ENCODE assay signal across 13 mouse cellular contexts in genomic region chr6:137630387-137630786, GRCm38 (mm10). TPM values are rescaled to one million over a fixed set of nuclear protein-coding genes. Genes with fewer than 3 reads are reported as not detected.
DNase-seq lines count a peak whose midpoint lies in the region; ATAC-seq and TF ChIP-seq lines count a peak whose summit lies in the region.
"Had no signal": no experiment of that assay in that cellular context is flagged by ENCODE, and none has a peak within 500 bp of the region (broad histone marks: within the 10 kb centered on the region; RNA-seq: fewer than 3 reads in every experiment).

No protein-coding gene starts in this region.

- DNase-seq in heart, adult 11 months: peak; percentile 88
- DNase-seq in heart, postnatal 4 days: no peak
- no peak for DNase-seq in lung, postnatal 0 days (ENCODE audit: low spot score)
- DNase-seq in lung, postnatal 36 days: no peak
- peak; percentile 81 for DNase-seq in R1 (ENCODE audit: low read depth, low spot score)
- no peak for DNase-seq in thymus, adult 18-20 months
- no peak for DNase-seq in kidney, postnatal 10 days
- DNase-seq: kidney, adult 9 months; layer of hippocampus, postnatal 36 days; thymus, postnatal 4 days had no signal

- H3K4me3 ChIP-seq in lung, postnatal 0 days (ENCODE audit: low read depth, low read length): no peak overlapping the region
- H3K4me3 ChIP-seq: lung, embryonic 15.5 days had no signal

- 37% methylated on average over 13 of the region's 13 CpGs for WGBS in lung, postnatal 0 days

- H3K27me3 ChIP-seq in lung, postnatal 0 days (replicated peaks; ENCODE audit: insufficient read depth, low read length): no peaks in the 10 kb centered on the region
- H3K27me3 ChIP-seq: lung, embryonic 15.5 days had no signal

- H3K36me3 ChIP-seq in lung, postnatal 0 days (ENCODE audit: insufficient read depth, low read length): no peaks in the 10 kb centered on the region
- H3K36me3 ChIP-seq: lung, embryonic 15.5 days had no signal

- TF ChIP-seq CTCF in lung, postnatal 0 days (IDR thresholded peaks at IDR 0.05): no peak

- no peak overlapping the region for H3K9ac ChIP-seq in lung, postnatal 0 days (replicated peaks; ENCODE audit: low read depth)
- H3K9ac ChIP-seq: lung, embryonic 15.5 days had no signal

- H3K9me3 ChIP-seq in lung, postnatal 0 days (ENCODE audit: low read length): no peaks in the 10 kb centered on the region
- H3K9me3 ChIP-seq: lung, embryonic 15.5 days had no signal

- TF ChIP-seq EP300 in lung, postnatal 0 days (IDR thresholded peaks at IDR 0.05): no peak

- ATAC-seq in lung, postnatal 0 days: peak; percentile 19; the same call in 1 of the 2 replicates
- 0 out of 2 replicates have a peak, but pooled peaks have one; percentile 26 for ATAC-seq in megakaryocyte-erythroid progenitor cell, adult 5-6 weeks (replicated peaks; ENCODE audit: low FRiP score, low TSS enrichment, poor library complexity, severe bottlenecking)

- no peak overlapping the region for H3K27ac ChIP-seq in lung, postnatal 0 days (ENCODE audit: low read length)

- no peaks in the 10 kb centered on the region for H3K4me1 ChIP-seq in lung, postnatal 0 days (ENCODE audit: insufficient read depth, low read depth, low read length)

- no peak overlapping the region for H3K4me2 ChIP-seq in lung, postnatal 0 days (replicated peaks; ENCODE audit: low read depth, low read length)
- H3K4me2 ChIP-seq: liver, embryonic 11.5 days had no signal

RNA-seq across cellular contexts. Expression of gene Eps8, which starts 24.3 kb away (rescaled TPM):
- 10 to 100 TPM; 20.4 to 20.8 TPM for total RNA-seq in heart, postnatal 4 days (2021)
- polyA plus RNA-seq in lung, postnatal 0 days (2015; fragmentation: Nextera tagmentation; extraction: Ambion mirVana): 24.4 and 27.8 TPM in 2 replicates
- total RNA-seq in megakaryocyte-erythroid progenitor cell, adult 5-6 weeks (2014; fragmentation: Nextera tagmentation): 0.69 and 0.92 TPM in 2 replicates
- total RNA-seq in megakaryocyte-erythroid progenitor cell, adult 5-6 weeks (2017): 1.7 TPM in 1 of 2 replicates, not detected in the other

Comparison
In these comparisons a context has a peak if more than half of its experiments do, and no peak if none do; other contexts are left out.
1. DNase-seq: peak in heart, adult 11 months (single experiment) and R1 (single experiment); none in heart, postnatal 4 days (single experiment), lung, postnatal 0 days (single experiment), lung, postnatal 36 days (single experiment), thymus, adult 18-20 months (0 of 2) and kidney, postnatal 10 days (single experiment).
2. RNA of gene Eps8, which starts 24.3 kb away (total RNA-seq): 20.4 to 20.8 TPM in heart, postnatal 4 days; 0.69 to 1.7 TPM in megakaryocyte-erythroid progenitor cell, adult 5-6 weeks; every median in the first group is over 4 times any median in the second.